Mouse (Mus musculus): Measurements from ENCODE around the gene Paxip1. TPM values are rescaled to one million over a fixed set of nuclear protein-coding genes. Genes with fewer than 3 reads are reported as not detected.

The Paxip1 gene
- 10 to 100 TPM; 32.8 to 38.5 TPM for polyA plus RNA-seq (2017; shearing (Covaris generic))

GRCm38 (mm10) chr5:27791303-27792172 is at the start of gene Paxip1:
Gene Paxip1, minus strand, starts transcription at chr5:27791691.

Other genes starting within 250 kb of the Paxip1 start
- under 1 TPM in 1 of 2 experiments, not detected in 1; 0.07 TPM for gene Htr5a, start 50.5 kb upstream of the Paxip1 start, polyA plus RNA-seq (2017; shearing (Covaris generic))